Mouse (Mus musculus) cerebellum, adult 11-12 months (tissue): Measurements from ENCODE around the gene Ccdc106.
A peak's percentile ranks its signal among the peaks of the same experiment; 100 is the strongest.

Experiments used
- DNase-seq: peaks from one replicate; pipeline ENCODE4 v3.0.0; 2022

The Ccdc106 gene

DNA sequence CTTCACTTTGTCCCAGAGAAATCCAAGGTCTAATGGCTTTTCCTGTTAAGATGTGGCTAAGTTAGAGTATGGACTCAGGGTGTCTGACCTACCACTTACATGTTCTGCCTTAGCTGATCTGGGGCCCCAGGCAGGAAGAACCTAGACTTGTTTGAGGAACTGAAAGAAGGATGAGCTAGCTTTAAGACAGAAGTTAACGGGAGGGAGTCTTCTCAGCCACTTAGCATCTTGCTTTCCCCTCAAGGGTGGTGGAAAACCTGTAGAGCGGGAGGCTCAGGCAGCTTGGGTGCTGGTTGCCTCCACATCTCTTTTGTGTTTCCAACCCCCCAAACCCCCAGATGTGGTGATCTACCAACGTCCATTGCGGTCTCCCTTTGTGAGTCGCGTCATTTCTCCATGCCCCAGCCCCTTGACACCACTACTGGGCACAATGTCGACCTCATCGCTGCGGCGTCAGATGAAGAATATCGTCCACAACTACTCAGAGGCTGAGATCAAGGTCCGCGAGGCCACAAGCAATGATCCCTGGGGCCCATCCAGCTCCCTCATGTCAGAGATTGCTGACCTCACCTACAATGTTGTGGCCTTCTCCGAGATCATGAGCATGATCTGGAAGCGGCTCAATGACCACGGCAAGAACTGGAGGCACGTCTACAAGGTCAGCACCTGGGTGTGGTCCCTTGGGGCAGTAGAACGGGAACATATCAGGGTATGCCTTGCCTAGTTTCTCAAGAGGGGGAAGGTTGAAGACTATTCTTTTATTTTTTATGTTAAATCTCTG is 63.2 kb downstream of the Ccdc106 start:
- no peak for DNase-seq

- DNase-seq = no peak
Observed at GRCm38 (mm10) chr7:5085512-5085911, 65.2 kb downstream of the Ccdc106 start.

- peak; percentile 14 for DNase-seq
Observed at GRCm38 (mm10) chr7:5086921-5087440, 66.6 kb downstream of the Ccdc106 start.

DNA sequence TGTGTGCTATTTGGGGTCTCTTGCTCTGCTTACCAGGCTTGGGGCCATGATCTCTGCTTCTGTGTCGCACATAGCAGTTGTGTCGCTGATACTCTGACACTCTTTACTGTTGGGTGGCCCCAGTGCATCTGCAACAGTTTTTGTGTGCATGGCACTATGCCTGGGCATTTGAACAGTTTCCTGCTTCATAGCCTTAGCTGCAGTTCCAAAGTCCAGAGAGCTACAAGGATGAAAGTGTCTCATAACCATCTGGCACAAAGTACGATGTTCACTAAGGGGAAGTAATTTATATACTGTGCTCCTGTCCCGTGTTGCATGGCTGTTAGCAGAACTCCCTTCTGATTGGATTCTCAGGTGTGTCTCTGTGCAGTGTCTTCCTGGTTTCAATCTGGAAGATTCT is 67.5 kb downstream of the Ccdc106 start:
- DNase-seq = no peak

- DNase-seq = peak; percentile 3
Observed at GRCm38 (mm10) chr7:5089853-5090252, 69.5 kb downstream of the Ccdc106 start.

- no peak for DNase-seq
Observed at GRCm38 (mm10) chr7:5091008-5091728, 70.8 kb downstream of the Ccdc106 start.

- DNase-seq = peak; percentile 4
Observed at GRCm38 (mm10) chr7:5092381-5092780, 72.0 kb downstream of the Ccdc106 start.

DNA sequence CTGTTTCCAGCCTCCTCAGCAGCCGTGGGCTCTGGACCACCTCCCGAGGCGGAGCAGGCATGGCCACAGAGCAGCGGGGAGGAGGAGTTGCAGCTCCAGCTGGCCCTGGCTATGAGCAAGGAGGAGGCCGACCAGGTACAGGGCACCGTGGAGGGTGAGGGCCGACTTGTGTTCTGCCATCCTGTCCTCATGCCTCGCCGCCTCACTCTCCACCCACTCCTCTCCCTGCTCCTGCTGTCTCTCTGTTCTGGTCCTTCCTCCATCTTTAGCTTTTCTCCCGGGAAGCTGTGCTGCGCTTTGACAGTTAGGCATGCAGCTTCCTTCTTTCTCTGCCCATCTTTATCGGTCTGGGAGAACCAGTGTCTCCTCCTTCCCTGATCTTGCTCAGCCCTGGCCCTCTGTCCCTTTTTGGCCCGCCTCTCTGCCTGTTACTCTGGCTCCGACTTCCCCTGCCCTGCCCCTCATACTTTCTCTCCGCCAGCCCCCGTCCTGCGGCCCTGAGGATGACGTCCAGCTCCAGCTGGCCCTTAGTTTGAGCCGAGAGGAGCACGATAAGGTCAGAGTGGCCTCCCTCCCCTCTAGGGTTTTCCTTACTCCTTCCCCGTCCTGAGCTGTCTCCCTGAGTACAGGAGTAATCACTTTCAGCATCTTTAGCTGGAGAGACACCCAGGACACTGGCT is 72.6 kb downstream of the Ccdc106 start:
- peak; percentile 4 for DNase-seq

GRCm38 (mm10) chr7:5098769-5099168 is 78.4 kb downstream of the Ccdc106 start:
- DNase-seq = no peak

- no peak for DNase-seq
Observed at GRCm38 (mm10) chr7:5099796-5100195, 79.4 kb downstream of the Ccdc106 start.

- DNase-seq = no peak
Observed at GRCm38 (mm10) chr7:5101066-5101663, 80.8 kb downstream of the Ccdc106 start.

GRCm38 (mm10) chr7:5102564-5102963 is 82.2 kb downstream of the Ccdc106 start:
- DNase-seq = no peak

GRCm38 (mm10) chr7:5108272-5108671 is 87.9 kb downstream of the Ccdc106 start:
- no peak for DNase-seq

DNA sequence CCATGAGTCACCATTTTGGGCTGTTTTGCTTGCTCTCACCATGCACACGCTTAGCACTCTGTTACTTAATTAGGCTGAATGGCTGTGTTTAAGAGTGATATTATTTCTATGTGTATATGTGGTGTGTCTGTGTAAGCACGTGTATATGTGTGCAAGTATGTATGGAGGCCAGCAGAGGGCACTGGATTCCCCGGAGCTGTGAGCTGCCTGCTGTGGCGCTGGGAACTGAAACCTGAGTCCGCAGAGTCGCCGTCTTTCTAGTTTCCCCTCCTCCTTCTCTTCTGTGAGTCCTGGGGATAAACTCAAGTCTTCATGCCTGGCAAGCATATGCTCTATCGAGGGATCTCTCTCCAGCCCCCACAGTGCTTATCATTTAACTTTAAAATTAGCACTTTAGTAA is 88.9 kb downstream of the Ccdc106 start:
- no peak for DNase-seq
